Mouse (Mus musculus) midbrain, embryonic 12.5 days (tissue): Measurements from ENCODE around the gene Rnase4. TPM values are rescaled to one million over a fixed set of nuclear protein-coding genes. Genes with fewer than 3 reads are reported as not detected.

Experiments used
- ATAC-seq: fragments of 200-750 bp; cut with Nextera tagmentation; 2 replicates; pipeline ENCODE4 v1.8.0; 2017; ENCODE audit warnings: low read depth, moderate TSS enrichment, moderate library complexity; ENCODE audit not compliant: low FRiP score
- H3K27ac ChIP-seq: fragments of 300-500 bp; sonication (generic); replicated peaks from 2 replicates; pipeline ENCODE4 v1.5.1; 2016; ENCODE audit warnings: mild to moderate bottlenecking
- H3K27me3 ChIP-seq: fragments of 300-500 bp; sonication (generic); 2 replicates; pipeline ENCODE4 v1.6.1; 2016; ENCODE audit warnings: mild to moderate bottlenecking
- H3K36me3 ChIP-seq: fragments of 300-500 bp; sonication (generic); 2 replicates; pipeline ENCODE4 v1.6.1; 2016
- H3K4me1 ChIP-seq: fragments of 300-500 bp; sonication (generic); 2 replicates; pipeline ENCODE4 v1.6.1; 2016
- H3K4me2 ChIP-seq: fragments of 300-500 bp; sonication (generic); replicated peaks from 2 replicates; pipeline ENCODE4 v1.6.1; 2016; ENCODE audit warnings: mild to moderate bottlenecking, moderate library complexity
- H3K4me3 ChIP-seq: fragments of 300-500 bp; sonication (generic); 2 replicates; pipeline ENCODE4 v1.5.1; 2016; ENCODE audit warnings: mild to moderate bottlenecking
- H3K9ac ChIP-seq: fragments of 300-500 bp; sonication (generic); replicated peaks from 2 replicates; pipeline ENCODE4 v1.6.1; 2016; ENCODE audit warnings: mild to moderate bottlenecking, moderate library complexity
- H3K9me3 ChIP-seq: fragments of 300-500 bp; sonication (generic); 2 replicates; pipeline ENCODE4 v1.6.1; 2016; ENCODE audit warnings: mild to moderate bottlenecking
- WGBS: fragments of 180-500 bp; shearing (Covaris S2); methylation state at CpG from one replicate; pipeline ENCODE4 v1.1.7; 2016; 5-methylcytosine and 5-hydroxymethylcytosine counted together
- polyA plus RNA-seq: library from polyadenylated mRNA; unstranded; fragments of >200 nt; fragmentation: Nextera tagmentation; extraction: Ambion mirVana; gene quantifications from 2 replicates; pipeline ENCODE4 v1.2.1, GENCODE M21; 2016

Gene Rnase4
- polyA plus RNA-seq, 1 experiment from 2014 or later, result 14.2 TPM

DNA sequence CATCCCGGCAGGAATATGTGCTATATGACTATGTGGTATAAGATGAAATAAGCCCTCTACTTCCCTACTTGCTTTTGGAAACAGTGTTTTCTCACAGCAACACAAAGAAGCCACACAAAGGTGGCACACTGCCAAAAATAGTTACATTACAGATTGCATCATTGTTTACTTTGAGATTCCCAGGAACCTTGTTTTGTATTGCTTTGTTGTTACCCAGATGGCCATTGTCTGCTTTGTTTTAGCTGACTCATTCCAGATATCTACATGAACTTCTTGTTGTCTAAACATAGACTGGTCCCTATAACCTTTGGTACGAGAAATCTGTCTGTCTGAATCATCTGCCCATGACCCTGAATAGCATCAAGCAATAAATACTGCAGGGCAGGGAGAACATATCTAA is 49.5 kb downstream of the Rnase4 start:
- Histone ChIP-seq H3K27me3 (no peaks in the 10 kb centered on the region), H3K27ac (no peak overlapping the region), H3K4me3 (no peak overlapping the region), H3K9me3 (no peaks in the 10 kb centered on the region), H3K36me3 (no peaks in the 10 kb centered on the region), H3K4me2 (no peak overlapping the region), H3K9ac (no peak overlapping the region), H3K4me1 (no peaks in the 10 kb centered on the region)
- ATAC-seq, result no peak
- WGBS, result 94% methylated on average over 2 of the region's 2 CpGs

DNA sequence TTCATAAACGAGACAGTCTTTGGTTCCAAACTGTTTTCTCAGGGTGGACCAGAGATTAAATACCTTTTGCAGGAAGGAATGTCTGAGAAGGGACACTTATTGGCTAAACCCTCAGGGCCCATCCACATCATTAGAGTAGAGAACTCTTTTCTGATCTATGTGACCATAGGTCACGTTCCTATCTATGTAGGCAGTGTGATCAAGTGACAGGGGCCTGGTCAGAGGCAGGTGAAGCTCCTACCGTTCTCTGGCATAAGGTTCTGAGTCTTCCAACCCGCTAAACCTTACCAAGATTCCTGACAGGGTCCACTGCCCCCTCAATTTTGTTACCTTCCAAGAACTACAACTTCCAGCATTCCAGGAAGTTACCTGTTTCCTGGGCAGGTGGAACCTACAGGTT is 51.2 kb downstream of the Rnase4 start:
- no peak for ATAC-seq
- no peak overlapping the region for H3K9ac ChIP-seq
- H3K36me3 ChIP-seq, result no peaks in the 10 kb centered on the region
- WGBS, result 86% methylated on average over 4 of the region's 4 CpGs
- no peaks in the 10 kb centered on the region for H3K9me3 ChIP-seq
- H3K4me3 ChIP-seq, result no peak overlapping the region
- no peaks in the 10 kb centered on the region for H3K27me3 ChIP-seq
- H3K4me2 ChIP-seq, result no peak overlapping the region
- H3K4me1 ChIP-seq, result peaks cover 6% of the 10 kb centered on the region; the same call in 1 of the 2 replicates
- H3K27ac ChIP-seq, result no peak overlapping the region

DNA sequence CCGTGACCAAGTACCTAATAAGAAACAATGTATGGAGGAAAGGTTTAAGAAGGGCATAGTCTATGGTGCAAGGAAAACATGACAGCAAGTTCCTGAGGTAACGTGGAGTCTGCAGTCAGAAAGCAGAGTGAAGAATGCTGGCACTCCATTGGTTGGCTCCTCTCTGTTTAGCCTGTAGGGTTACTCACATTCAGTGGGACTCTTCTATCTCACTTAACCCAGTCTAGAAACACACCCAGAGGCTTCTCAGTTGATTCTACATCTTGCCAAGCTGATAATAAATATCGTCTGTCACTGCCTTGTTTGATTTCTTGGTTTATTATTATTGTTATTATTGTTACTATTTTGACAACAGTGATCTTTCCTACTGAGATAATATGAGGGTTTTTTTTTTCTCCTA is 51.7 kb downstream of the Rnase4 start:
- H3K27me3 ChIP-seq, result no peaks in the 10 kb centered on the region
- no peak for ATAC-seq
- no peak overlapping the region for H3K4me3 ChIP-seq
- H3K9ac ChIP-seq, result no peak overlapping the region
- H3K4me2 ChIP-seq, result no peak overlapping the region
- WGBS, result 86% methylated on average over 3 of the region's 3 CpGs
- no peaks in the 10 kb centered on the region for H3K36me3 ChIP-seq
- no peaks in the 10 kb centered on the region for H3K9me3 ChIP-seq
- no peak overlapping the region for H3K27ac ChIP-seq
- peaks cover 6% of the 10 kb centered on the region; the same call in 1 of the 2 replicates for H3K4me1 ChIP-seq

DNA sequence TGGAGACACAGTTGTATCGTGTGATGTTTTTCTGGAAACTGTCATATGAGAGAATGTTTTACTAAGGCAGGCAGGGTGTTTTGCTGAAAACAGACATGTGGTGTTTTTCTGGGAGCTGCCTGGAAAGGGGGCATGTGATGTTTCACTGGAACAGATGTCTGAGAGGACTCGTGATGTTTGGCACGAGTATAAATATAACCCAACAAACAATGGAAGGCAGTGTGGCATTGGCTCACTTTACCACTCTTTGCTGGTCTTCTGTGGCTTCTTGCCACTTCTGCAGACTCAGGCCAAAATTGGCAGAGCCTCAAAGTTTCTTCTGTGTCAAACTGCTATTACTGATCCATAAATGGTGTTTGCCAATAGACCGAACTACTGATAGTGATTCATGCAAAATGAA is 52.4 kb downstream of the Rnase4 start:
- WGBS, result 89% methylated on average over 4 of the region's 4 CpGs
- Histone ChIP-seq H3K4me3 (no peak overlapping the region), H3K9me3 (no peaks in the 10 kb centered on the region), H3K27me3 (no peaks in the 10 kb centered on the region), H3K27ac (no peak overlapping the region), H3K9ac (no peak overlapping the region), H3K4me2 (no peak overlapping the region), H3K4me1 (peaks cover 6% of the 10 kb centered on the region; the same call in 1 of the 2 replicates), H3K36me3 (no peaks in the 10 kb centered on the region)
- no peak for ATAC-seq

DNA sequence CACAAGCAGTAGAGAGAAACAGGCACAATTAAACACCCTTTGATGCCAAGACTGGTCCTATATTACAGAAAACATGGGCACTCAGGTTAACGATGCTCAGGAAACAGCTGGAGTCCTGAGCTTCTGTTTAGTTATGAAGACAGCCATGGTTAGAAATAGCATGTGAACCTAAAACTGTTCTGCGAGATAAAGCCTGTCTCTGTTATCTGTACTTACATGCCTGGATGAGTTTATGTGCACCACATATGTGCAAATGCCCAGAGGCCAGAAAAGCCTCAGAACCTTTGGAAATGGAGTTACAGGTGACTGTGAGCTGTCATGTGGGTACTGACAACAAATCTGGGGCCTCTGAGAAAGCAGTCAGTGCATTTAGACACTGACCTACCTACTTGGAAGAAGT is 53.1 kb downstream of the Rnase4 start:
- H3K4me2 ChIP-seq, result no peak overlapping the region
- ATAC-seq, result no peak
- no peaks in the 10 kb centered on the region for H3K36me3 ChIP-seq
- no peak overlapping the region for H3K27ac ChIP-seq
- peaks cover 6% of the 10 kb centered on the region; the same call in 1 of the 2 replicates for H3K4me1 ChIP-seq
- 87% methylated on average over 2 of the region's 2 CpGs for WGBS
- no peak overlapping the region for H3K4me3 ChIP-seq
- H3K9ac ChIP-seq, result no peak overlapping the region
- H3K9me3 ChIP-seq, result no peaks in the 10 kb centered on the region
- no peaks in the 10 kb centered on the region for H3K27me3 ChIP-seq

DNA sequence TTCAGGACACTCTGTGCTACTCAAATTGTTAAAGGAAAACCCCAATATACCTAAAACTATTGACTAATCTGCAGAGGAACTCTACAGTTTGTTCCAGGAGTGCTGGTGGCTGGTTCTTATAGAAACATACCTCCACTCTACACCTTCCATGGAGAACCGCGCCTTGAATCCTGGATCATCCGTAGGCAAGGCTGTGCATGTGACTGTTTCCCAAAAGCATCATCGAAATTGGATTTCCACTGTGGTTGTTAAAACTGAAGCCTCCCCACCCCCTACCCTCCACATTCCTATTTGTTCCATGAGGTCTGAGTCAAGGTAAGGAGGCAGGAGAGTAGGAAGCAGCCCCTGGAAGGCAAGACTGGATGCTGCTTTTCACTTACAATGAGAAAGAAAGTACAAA is 53.6 kb downstream of the Rnase4 start:
- peaks cover 6% of the 10 kb centered on the region; the same call in 1 of the 2 replicates for H3K4me1 ChIP-seq
- 92% methylated on average over 4 of the region's 4 CpGs for WGBS
- ATAC-seq, result no peak

DNA sequence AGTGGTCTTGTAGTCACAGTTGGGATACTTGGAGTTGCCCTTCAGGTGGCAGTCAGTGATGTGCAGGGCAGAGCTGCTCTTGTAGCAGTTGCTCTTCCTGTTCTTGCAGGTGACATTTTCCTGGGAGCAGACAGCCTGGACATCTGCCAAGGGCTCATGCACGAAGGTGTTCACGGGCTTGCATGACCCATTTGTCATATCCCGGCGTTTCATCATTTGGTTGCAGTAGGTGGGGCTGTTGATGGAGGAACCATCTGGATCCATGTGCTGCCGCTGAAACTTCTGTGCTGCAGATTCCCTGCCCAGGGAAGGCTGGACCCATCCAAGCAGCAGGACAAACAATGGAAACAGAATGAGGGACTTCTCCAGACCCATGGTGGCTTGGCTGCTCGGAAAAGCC is 54.6 kb downstream of the Rnase4 start:
- no peaks in the 10 kb centered on the region for H3K9me3 ChIP-seq
- no peak for ATAC-seq
- H3K36me3 ChIP-seq, result no peaks in the 10 kb centered on the region
- H3K4me1 ChIP-seq, result peaks cover 6% of the 10 kb centered on the region; the same call in 1 of the 2 replicates
- no peaks in the 10 kb centered on the region for H3K27me3 ChIP-seq
- no peak overlapping the region for H3K4me2 ChIP-seq
- H3K27ac ChIP-seq, result no peak overlapping the region
- no peak overlapping the region for H3K9ac ChIP-seq
- 86% methylated on average over 6 of the region's 6 CpGs for WGBS
- no peak overlapping the region for H3K4me3 ChIP-seq

More for the DNA sequence above, 53.6 kb downstream of the Rnase4 start:
- Histone ChIP-seq H3K9me3 (no peaks in the 10 kb centered on the region), H3K9ac (no peak overlapping the region), H3K4me2 (no peak overlapping the region), H3K4me3 (no peak overlapping the region), H3K27me3 (no peaks in the 10 kb centered on the region), H3K36me3 (no peaks in the 10 kb centered on the region), H3K27ac (no peak overlapping the region)

DNA sequence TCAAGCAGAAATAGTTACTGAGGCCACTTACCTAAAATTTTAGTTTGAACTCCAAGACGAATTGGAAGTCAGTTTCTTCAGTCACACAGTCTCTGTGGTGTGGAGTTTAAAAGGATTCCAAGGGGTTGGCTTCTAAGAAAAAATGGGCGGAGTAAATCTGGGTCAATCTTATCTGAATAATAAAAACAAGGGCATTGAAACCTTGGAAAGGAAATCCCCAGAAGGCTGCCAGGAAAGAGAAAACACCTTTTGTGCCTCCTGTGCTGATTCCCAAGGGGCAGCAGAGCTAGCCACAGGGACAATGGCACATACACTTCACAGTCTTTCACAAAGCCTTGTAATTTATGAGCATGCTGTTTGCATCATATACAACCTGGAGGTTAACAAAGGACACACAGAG is 55.8 kb downstream of the Rnase4 start, which contains the start of gene Rnase1:
Gene Rnase1 (minus strand): TSS at position 101 of the 400 bp plus-strand sequence.
- H3K4me2 ChIP-seq, result no peak within 1 kb of the TSS
- no peak within 1 kb of the TSS for H3K9ac ChIP-seq
- no peaks in the 10 kb centered on the region for H3K27me3 ChIP-seq
- no peaks in the 10 kb centered on the region for H3K36me3 ChIP-seq
- 42% methylated on average over 2 of the region's 2 CpGs for WGBS
- no peak within 1 kb of the TSS for H3K27ac ChIP-seq
- ATAC-seq, result no peak
- no peaks in the 10 kb centered on the region for H3K9me3 ChIP-seq
- peaks cover 6% of the 10 kb centered on the region; the same call in 1 of the 2 replicates for H3K4me1 ChIP-seq
- H3K4me3 ChIP-seq, result no peak within 1 kb of the TSS

DNA sequence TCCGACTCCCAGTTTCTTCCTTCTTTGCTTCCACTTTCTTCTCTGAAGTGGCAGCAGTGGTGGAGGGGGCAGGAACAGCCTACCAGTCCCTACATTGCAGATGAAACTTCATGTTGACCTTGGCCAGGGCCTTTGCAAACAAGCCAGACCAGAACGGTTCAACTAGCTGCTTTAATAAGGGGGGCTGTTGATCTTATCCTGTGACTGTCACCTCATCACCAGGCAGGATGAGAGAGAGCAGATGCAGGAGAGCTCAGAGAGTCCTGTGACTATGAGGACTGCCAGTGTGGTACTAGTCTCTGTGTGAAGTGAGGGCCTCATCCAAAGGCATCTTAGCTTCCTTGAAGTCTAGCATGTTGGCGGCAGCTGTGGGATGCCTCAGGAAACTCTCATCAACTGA is 57.1 kb downstream of the Rnase4 start:
- no peaks in the 10 kb centered on the region for H3K27me3 ChIP-seq
- no peak overlapping the region for H3K4me2 ChIP-seq
- no peak overlapping the region for H3K4me3 ChIP-seq
- H3K9me3 ChIP-seq, result no peaks in the 10 kb centered on the region
- no peaks in the 10 kb centered on the region for H3K36me3 ChIP-seq
- H3K27ac ChIP-seq, result no peak overlapping the region
- no peak overlapping the region for H3K9ac ChIP-seq
- peaks cover 6% of the 10 kb centered on the region; the same call in 1 of the 2 replicates for H3K4me1 ChIP-seq
- ATAC-seq, result no peak
- WGBS, result 70% methylated on average over 3 of the region's 3 CpGs

DNA sequence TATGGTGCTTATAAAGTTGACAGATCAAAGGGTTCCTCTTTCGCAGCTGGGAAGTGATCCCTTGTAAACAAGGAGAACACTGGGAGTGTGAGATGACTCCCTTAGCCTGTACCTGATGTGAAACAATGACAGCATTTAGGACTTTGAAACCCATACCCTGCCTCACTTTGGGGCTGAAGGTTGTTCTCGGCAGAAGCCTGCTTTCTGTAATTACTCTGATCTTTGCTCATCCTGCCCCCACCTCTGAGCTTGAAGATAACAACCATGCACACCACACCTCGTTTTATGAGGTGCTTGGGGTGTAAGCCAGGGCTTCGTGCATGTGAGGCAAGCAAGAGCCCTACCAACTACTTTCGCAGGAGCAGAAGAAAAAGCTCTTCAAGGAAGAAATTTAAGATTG is 58.3 kb downstream of the Rnase4 start:
- WGBS, result 74% methylated on average over 5 of the region's 5 CpGs
- H3K4me2 ChIP-seq, result no peak overlapping the region

DNA sequence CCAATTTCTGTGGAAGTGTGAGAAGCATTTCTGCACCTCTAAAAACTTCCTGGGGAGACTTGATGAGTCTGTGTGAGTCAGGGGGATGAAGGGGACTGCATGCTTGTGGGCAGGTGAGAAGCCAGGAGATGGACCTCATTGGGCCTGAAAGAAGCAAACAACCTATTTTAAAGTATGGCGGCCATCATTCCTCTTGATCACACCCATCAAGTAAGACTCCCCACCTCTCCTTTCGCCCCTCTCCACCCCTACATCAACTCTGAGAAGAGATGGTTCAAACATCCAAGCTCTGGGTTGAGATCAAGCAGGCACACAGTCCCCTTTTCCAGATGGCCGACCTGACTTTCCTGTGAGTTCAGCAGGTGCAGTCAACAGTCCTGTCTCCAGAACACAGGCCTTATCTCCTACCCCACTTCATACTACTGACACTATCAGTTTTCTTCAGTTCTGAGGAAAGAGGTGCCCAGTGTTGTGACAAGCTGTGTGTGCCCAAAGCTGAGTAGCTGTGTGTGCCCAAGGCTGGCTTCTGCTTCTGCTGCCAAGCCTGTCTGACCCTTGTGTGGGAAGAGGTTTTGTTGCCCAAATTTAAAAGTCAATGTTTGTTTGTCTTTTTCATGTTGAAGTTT is 59.4 kb downstream of the Rnase4 start:
- no peak overlapping the region for H3K4me3 ChIP-seq
- H3K27me3 ChIP-seq, result no peaks in the 10 kb centered on the region
- H3K4me2 ChIP-seq, result no peak overlapping the region
- 93% methylated on average over 3 of the region's 3 CpGs for WGBS
- H3K27ac ChIP-seq, result no peak overlapping the region
- no peak overlapping the region for H3K9ac ChIP-seq
- H3K36me3 ChIP-seq, result no peaks in the 10 kb centered on the region
- H3K9me3 ChIP-seq, result no peaks in the 10 kb centered on the region
- no peak for ATAC-seq
- peaks cover 6% of the 10 kb centered on the region; the same call in 1 of the 2 replicates for H3K4me1 ChIP-seq

More for the DNA sequence above, 58.3 kb downstream of the Rnase4 start:
- Histone ChIP-seq H3K27ac (no peak overlapping the region), H3K4me1 (peaks cover 6% of the 10 kb centered on the region; the same call in 1 of the 2 replicates), H3K4me3 (no peak overlapping the region), H3K9me3 (no peaks in the 10 kb centered on the region), H3K36me3 (no peaks in the 10 kb centered on the region), H3K27me3 (no peaks in the 10 kb centered on the region), H3K9ac (no peak overlapping the region)
- no peak for ATAC-seq

DNA sequence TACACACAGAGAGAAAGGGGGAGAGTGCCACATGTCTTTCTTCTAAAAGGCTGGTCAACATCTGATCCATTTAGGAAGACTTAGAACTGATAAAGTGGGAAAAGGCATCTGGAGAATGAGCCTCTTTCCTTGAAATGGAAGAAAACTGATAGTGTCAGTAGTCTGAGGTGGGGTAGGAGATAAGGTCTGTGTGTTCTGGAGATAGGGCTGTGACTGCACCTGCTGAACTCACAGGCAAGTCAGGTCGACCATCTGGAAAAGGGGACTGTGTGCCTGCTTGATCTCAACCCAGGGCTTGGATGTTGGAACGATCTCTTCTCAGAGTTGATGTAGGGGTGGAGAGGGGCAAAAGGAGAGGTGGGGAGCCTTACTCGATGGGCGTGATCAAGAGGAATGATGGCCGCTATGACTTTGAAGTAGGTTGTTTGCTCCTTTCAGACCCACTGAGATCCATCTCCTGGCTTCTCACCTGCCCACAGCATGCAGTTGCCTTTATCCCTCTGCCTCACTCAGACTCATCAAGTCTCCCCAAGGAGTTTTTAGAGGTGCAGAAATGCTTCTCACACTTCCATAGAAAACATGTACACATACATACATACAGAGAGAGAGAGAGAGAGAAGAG is 61.5 kb downstream of the Rnase4 start:
- no peaks in the 10 kb centered on the region for H3K9me3 ChIP-seq
- no peak overlapping the region for H3K27ac ChIP-seq
- no peaks in the 10 kb centered on the region for H3K4me1 ChIP-seq
- ATAC-seq, result no peak
- H3K9ac ChIP-seq, result no peak overlapping the region
- WGBS, result 77% methylated on average over 5 of the region's 5 CpGs
- no peaks in the 10 kb centered on the region for H3K36me3 ChIP-seq
- no peaks in the 10 kb centered on the region for H3K27me3 ChIP-seq
- no peak overlapping the region for H3K4me2 ChIP-seq
- no peak overlapping the region for H3K4me3 ChIP-seq
